Mouse (Mus musculus) activated CD4-positive, CD25-positive, alpha-beta regulatory T cell, adult 4 months (primary cell): ENCODE measurements around the gene Pdf. TPM values are rescaled to one million over a fixed set of nuclear protein-coding genes. Genes with fewer than 3 reads are reported as not detected.
"Not testable (repeated sequence)": the region's sequence is repeated elsewhere in the genome, so short reads cannot be mapped to it uniquely, and the experiment has no call there.

Experiments
- ATAC-seq: one replicate; pipeline ENCODE4 v1.8.0; 2017
- polyA plus RNA-seq, 2 experiments: library from polyadenylated mRNA; unstranded; fragments of 100-300 nt; shearing (Covaris generic); gene quantifications; one replicate each; pipeline ENCODE4 v1.2.1; 2017

Pdf gene
- polyA plus RNA-seq, 2 experiments from 2014 or later = 3.8 to 4.9 TPM

DNA sequence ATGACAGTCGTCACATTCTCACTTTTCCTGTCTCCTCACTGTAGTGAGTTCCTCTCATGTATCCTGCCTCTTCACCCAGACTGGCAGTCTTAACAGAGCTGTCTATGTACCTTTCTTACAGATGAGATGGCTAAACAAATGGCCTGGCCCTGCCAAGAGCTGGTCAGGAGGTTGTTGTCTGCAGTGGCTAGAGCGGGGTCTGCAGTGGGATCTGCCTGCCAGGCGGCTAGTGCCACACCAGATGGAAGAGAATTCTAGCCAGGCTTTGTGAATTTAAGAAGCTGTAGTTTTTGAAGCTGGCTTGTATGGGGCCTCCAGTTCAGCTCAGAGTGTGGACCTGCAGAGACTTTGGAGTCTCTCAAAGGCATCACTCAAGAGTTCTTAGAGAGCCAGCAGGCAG, 12.8 kb downstream of the Pdf start:
- ATAC-seq = no peak

DNA sequence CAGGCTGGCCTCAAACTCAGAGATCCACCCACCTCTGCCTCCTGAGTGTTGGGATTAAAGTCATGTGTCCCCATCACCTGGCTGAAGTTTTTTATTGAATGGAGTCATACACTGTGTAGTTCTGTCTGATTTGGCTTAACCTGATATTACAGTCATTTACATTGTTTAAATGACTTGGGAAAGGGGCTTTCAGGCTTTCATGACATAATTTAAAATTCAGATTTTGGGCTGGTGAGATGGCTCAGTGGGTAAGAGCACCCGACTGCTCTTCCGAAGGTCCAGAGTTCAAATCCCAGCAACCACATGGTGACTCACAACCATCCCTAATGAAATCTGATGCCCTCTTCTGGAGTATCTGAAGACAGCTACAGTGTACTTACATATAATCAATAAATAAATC, 14.8 kb downstream of the Pdf start:
- ATAC-seq = not testable (repeated sequence)

DNA sequence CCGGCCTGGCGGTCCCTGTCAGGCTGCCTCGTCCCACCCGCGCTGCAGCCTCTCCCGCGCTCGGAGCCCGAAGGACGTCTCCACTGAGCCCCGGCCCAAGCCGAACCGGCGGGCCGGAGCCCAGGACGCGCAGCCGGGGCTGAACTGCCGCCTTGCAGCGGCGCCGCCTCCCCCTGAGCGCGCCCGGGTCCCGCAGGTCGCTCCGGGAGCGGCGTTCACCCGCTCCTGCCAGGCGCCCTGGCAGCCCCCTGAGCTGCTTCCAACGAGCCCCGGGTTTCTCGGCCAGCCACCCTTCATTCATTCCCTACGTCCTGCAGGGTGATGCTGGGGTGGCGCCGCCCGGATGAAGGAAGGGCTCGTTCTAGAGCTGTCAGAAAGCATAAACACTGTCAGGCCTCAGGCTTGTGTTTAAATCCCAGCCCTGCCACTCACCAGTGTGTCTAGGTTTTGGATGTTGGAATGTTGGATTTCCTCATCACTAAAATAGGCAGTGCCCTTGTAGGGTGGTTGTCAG, 16.8 kb downstream of the Pdf start:
- ATAC-seq = peak; percentile 20

DNA sequence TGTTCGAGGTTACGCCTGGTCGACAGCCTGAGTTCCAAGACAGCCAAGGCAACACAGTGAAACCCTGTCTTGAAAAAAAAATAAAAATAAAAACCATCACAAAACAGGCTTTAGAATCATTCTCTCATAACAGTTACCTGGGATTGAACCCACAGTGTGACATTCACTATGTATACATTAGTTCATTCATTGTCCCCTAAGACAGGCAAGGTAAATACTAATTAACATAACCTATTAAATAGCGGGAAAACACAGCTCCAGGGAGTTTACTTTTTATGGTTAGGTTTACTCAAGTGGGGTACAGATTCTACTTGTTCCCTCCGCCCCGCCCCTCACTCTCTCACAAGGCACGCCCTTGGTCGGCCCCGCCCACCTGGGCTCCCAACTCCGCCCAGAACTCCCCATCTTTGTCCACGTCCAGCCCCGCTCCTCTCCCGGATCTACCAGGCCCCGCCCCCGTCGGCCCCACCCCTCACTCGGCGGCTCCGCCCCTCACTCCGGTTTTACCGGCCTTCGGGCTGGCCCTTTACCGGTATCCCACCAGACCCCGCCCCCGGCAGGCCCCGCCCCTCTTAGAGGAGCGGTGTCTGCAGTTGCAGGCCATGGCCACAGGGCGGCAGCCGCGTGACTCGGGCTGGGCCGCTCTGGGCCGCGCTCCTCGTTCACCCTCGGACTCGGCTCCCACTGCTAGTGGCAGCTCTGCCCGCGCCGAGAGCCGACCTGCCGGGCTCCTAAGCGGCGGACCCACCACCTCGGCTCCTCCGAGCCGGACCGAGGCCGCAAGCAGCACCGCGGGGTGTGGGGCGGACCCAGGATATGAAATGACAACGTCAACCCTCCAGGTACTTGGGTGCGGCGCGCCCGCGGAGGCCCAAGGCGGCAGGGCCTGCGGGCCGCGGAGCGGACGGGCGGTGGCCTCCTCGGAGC, 17.5 kb downstream of the Pdf start, which contains the start of gene Vps4a:
TSS of gene Vps4a (plus strand) at position 573 of the 927 bp plus-strand sequence.
- peak; percentile 82 for ATAC-seq

DNA sequence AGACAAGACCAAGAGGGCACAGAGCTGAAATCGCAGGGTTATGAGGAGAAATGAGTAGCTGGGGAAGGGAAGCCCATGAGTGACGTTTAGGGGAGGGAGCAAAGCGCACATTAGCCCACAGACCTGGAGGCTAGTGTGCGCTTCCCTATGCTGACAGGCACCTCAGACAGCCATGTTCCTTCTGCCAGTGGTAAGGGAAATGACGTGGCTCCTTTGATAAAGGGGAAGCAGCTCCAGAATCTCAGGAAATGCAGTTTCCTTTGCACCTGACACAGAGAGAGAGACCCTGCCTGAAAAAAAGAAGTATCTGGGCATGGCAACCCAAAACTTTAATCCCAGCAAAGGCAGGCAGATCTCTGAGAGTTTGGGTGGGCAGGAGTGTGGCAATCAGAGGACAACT, 18.4 kb downstream of the Pdf start:
- ATAC-seq = no peak

DNA sequence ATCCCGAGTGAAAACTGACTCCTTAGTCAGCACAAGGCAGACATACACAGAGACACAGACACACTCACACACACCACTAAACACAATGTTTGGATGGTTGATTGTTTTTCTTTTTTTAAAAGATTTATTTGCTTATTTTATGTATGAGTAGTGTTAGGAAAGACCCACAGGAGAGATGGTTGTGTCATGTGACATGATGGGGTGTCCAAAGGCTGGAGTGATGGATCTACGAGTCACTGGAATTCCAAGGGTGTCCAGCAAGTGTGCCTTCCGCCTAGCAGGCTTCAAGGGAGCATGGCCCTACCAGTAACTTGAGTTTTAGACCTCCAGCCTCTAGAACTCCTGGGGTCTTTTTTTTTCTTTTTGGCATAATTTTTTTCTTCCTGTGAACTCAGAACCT, 19.1 kb downstream of the Pdf start:
- ATAC-seq = no peak

DNA sequence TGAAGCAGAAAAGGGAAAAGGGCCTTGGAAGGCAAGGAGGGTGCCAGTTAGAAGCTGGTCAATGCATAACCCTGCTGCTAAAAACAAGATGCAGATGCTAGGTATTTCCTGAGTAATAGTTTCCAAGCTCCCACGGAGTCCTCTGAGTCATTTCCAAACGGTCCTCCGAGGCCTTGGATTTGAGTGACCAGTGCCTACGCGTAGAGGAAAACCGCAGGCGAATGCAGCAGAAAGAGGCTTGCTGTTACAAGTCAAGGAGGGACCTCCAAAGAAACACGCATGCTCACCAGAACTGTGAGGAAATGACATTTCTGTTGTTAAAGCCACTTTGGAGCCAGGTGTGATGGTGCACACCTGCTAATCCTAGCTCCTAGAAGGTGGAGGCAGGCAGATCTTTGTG, 24.9 kb downstream of the Pdf start:
- no peak for ATAC-seq

DNA sequence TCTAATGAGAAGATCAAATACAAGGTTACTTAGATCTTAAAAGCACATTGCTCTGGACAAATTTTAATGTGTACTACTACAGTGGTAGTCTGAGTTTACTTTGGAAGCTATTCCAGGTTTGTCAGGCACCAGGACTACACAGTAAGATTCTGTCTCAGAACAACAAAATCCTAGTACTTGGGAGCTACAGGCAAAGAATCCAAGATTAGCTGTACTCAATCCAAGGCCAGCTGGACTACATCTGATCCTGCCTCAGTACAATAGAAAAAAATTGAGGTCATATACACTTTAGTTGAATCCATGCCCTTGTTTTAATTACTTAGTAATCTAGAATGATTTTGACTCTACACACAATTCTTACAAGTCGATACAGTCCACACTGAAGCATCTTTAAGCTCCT, 33.5 kb downstream of the Pdf start:
- no peak for ATAC-seq

DNA sequence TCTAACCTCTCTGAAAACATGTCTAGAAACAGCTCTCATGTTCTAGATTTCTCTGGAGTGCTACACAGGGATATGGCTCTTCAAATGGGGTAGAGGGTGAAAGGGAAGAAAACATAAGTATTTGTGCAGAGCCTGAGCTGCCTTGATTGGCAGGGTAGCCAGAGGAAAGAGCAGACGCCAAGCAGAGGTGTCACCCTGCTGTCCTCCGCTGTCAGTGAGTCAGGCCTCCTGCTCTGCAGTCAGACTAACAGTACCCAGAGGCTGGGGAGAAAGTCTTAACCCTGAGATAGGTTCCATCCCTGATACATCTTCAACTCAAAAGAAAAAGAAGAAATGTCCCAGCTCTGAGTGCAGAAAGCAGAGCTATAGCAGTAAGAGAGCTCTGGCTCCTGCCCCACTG, 35.7 kb downstream of the Pdf start:
- ATAC-seq = no peak

DNA sequence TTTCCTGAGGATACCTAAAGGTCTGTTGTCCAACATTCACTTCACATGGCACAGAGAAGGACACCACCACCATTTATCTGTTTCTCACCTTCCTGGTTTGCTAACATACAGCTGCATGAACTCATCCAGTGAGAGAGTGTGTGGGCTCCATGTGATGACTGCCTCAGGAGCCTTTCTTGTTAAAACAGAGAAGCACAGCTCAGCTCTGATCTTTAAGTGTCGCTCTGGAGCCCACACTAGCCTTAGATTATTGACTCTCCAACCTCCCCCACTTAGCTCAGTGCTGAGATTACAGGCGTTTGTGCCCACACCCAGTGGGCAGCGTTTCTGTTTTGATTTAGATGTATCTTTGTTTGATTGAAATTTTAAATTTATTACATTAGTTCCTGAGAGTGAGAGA, 40.6 kb downstream of the Pdf start:
- ATAC-seq = no peak

DNA sequence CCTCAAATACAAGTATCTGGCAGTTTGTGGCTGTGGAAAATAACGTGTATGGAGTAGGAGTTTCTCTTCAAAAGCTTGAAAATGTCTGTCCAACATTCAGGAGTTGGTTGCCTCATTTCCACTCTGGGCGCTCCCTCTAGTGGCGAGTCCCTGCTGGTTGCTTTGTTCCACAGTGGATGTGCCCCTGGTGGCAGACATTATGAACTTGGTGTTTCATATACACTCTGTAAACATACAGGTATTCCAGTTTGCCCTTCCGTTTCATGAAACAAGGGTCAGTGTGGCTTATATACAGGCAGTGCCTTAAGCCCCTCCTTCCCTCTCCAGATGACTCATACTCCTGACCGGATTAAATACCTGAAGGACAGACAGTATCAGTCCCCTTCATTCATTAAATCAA, 45.9 kb downstream of the Pdf start:
- peak; percentile 98 for ATAC-seq

DNA sequence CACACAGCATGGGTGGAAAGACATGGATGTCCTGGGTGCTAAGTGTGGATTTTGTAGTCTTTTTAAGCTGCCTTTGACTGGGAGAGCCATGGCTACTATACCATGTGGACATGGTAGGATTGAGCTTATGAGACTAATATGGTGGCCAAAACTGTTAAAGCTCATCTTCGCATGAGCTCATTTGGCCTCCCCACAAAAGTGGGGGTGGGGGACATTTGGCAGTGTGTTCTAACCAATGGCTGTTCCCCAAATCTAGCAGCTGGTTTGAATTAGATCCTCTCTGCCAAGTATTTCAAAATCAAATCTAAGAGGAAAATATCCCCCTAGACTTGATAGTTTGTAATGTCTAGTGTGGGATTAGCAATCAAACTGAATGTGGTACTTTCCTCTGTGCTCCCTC, 49.3 kb downstream of the Pdf start:
- no peak for ATAC-seq

DNA sequence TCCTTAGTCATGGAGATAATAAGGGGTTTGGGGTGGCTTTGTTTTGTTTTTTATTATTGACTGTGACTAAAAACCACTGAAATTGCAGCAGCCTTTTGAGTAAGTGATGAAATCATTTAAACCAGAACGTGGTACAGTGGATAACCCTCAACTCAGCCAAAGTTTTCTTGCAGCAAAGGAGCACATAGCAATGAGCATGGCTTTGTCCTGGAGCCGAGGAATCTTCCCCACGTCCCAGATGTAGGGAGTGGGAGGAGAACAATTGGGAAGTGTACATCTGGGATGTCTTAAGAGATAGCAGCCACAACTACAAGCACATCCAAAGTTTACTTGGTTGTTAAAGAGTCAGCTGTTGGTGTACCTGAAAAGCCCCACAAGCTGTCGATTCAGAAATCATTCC, 51.0 kb downstream of the Pdf start:
- no peak for ATAC-seq

DNA sequence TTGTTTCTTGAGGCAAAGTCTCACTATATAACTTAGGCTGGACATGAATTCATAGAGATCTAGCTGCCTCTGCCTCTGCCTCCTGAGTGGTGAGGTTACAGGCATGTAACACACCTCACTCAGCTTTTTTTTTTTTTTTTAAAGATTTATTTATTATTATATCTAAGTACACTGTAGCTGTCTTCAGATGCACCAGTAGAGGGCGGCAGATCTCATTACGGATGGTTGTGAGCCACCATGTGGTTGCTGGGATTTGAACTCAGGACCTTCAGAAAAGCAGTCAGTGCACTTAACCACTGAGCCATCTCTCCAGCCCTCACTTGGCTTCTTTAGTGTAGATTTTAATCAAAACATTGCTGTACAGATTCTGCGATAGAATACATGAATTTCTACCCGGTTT, 52.1 kb downstream of the Pdf start:
- not testable (repeated sequence) for ATAC-seq

Other genes starting within 250 kb of the Pdf start
- under 1 TPM; 0.43 to 0.44 TPM for gene Has3, start 178.4 kb downstream of the Pdf start, polyA plus RNA-seq
- 10 to 100 TPM; 40.0 to 54.3 TPM for gene Utp4, start 155.0 kb downstream of the Pdf start, polyA plus RNA-seq
- gene Sntb2, start 112.9 kb downstream of the Pdf start, polyA plus RNA-seq = 1 to 10 TPM; 3.1 to 6.1 TPM
- 10 to 100 TPM; 32.8 to 33.1 TPM for gene Vps4a, start 17.4 kb downstream of the Pdf start, polyA plus RNA-seq
- 10 to 100 TPM; 10.8 to 11.4 TPM for gene Cog8, start 8.1 kb upstream of the Pdf start, polyA plus RNA-seq
- 10 to 100 TPM; 67.9 to 87.2 TPM for gene Nip7, start 8.3 kb upstream of the Pdf start, polyA plus RNA-seq
- not detected for gene Tmed6, start 17.0 kb upstream of the Pdf start, polyA plus RNA-seq
- gene Terf2, start 47.9 kb upstream of the Pdf start, polyA plus RNA-seq = 10 to 100 TPM; 11.2 TPM
- gene Cyb5b, start 102.0 kb upstream of the Pdf start, polyA plus RNA-seq = 10 to 100 TPM; 36.6 to 37.2 TPM
- gene Nfat5, start 244.9 kb upstream of the Pdf start, polyA plus RNA-seq = 10 to 100 TPM; 13.4 to 16.4 TPM